Mouse (Mus musculus) heart, postnatal 10 days (tissue): ENCODE measurements around the gene Wnk1. TPM values are rescaled to one million over a fixed set of nuclear protein-coding genes. Genes with fewer than 3 reads are reported as not detected.
"Not testable (repeated sequence)": the region's sequence is repeated elsewhere in the genome, so short reads cannot be mapped to it uniquely, and the experiment has no call there.

Experiments
- DNase-seq, 2 experiments: peaks; one replicate each; pipeline ENCODE4 v3.0.0; 2021
- intact Hi-C: fragments of 180-260 bp; cut with DNase I; formaldehyde crosslinking; loops from one replicate; pipeline ENCODE4 v1.15.1; 2025
- total RNA-seq, 2 experiments: library from RNA; stranded (reverse); gene quantifications; 2 replicates each; pipeline ENCODE4 v1.2.3; 2021

The Wnk1 gene
- total RNA-seq = 100 to 1,000 TPM; 320 to 335 TPM

DNA sequence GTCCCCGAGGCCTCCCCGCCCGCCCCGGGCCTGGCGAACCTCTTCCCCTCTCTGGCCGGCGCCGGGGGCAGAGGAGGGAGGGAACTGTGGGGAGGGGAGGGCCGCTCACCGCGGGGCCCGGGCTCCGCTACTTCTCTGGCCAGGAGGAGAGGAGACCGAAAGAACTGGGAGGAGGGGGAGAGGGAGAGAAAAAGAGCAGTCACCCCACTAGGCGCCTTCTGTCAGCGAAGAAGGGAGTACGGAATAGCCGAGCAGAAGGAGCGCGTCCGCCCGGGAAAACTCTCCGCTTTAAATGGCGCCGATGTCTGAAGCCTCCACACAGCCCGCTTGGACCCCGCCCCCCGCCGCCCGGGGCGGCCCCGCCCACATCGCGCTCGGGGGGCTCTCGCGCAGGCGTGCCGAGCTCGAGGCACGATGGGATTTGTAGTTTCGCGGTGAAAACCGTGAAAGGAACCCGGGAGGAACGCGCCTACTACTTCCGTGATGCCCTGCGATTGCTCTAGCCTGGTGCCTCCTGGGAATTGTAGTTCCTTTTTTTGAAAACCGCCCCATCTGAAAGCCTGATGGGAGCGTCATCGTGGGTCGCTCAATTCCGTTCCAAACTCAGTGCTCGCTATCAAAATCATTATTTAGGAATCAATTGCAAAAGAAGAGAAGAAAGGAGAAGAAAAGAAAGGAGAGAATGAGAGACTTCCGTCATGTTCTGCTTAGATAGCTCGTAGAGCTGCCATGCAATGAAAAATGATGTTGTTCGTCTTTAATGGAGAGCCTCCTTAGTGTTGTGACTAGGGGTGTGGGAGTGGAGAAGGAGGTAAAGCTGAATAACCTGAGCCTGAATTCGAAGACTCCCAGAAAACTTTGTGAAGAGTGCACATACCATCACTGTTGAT, at the start of gene Wnk1:
Gene Wnk1 (minus strand): TSS at position 307 of the 890 bp plus-strand sequence.
- intact Hi-C loops = loop anchor here (1.0 to 10.0 kb wide), 3 partner anchors 71 to 554 kb away; no protein-coding TSS in a partner anchor
- peak; percentile 99 for DNase-seq

DNA sequence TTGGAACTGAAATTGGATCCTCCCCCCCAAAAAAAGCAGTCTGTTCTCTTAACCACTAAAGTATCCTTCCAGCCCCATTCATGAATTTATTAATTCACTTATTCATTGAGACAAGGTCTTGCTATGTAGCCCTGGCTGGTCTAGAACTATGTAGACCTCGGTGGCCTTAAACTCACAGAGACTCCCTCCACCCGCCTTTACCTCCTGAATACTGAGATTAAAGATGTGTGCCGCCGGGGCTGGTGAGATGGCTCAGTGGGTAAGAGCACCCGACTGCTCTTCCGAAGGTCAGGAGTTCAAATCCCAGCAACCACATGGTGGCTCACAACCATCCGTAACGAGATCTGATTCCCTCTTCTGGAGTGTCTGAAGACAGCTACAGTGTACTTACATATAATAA, 48.6 kb upstream of the Wnk1 start:
- DNase-seq, intact Hi-C loops: not testable (repeated sequence)

DNA sequence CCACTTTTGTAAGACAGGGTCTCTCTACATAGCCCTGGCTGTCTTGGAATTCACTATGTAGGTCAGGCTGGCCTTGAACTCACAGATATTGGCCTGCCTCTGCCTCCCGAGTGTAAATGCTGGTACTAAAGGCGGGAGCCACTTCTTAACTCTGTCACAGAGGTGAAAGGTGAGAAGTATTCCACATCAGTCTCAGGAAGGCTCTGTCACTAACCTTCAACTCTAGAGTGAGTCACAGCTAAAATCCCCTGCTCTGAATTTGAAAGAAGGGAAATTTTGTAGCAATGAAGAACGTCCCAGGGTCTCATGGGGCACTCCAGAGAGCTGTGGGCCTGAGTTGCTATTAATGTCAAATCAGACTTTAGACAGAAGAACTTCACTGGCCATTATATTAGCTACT, 47.4 kb upstream of the Wnk1 start:
- intact Hi-C loops = no loop called here

DNA sequence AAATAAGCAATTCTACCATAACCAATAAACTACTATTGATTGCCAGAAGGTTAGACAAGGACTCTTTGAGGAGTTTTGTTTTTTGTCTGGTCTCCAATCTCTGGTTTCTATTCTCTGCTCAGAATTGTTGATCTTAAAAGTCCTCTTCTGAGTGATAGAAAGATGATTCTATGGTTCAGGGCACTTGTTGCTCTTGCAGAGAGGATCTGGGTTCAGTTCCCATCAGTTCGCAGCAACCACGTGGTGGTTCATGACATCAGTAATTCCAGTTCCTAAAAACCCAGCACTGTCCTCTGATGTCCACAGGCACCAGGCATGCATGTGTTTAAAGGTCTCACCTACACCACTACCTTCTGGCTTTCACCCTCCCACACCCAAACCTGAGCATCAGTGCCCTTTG, 46.5 kb upstream of the Wnk1 start:
- intact Hi-C loops = no loop called here
- DNase-seq = no peak

More for the DNA sequence above, 47.4 kb upstream of the Wnk1 start:
- DNase-seq = no peak

DNA sequence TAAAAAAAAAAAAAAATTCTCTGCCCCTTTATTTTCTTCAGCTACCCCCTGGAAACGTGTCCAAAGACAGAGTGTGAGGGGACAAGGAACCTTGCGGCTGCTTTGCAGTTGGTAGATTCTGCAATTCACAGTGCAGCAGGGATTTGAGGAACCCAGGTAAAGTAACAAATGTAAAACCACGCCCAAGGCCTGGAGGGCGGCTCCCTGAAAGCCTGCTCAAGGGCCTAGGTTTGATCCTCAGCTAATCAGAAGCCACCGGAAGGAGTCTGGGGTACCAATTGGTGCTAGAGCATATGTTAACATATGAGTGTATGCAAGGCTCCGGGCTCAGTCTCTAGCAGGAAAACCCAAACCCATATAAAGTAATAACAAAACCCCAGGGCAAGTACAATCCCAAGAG, 45.0 kb upstream of the Wnk1 start:
- intact Hi-C loops = no loop called here

DNA sequence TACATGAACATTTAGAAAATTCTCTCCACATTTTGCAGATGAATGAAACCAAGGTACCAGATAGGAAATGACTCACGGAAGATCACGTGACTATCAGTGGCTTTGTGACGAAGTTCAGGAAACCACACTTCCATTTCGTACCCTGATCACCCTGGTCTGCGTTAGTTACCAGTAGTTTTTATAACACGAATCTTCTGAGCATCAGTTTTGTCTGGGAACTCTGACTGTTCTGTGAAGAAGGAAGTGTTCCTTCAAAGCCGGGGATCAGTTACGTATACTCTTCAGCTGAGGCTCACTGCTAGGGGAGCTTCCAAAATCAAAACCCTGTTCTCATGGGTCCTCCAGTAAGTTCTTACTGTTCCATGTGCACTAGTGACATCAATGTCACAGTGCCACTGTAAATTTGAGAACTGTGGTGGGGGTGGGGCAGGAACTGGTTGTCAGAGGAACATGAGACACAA, 44.5 kb upstream of the Wnk1 start:
- intact Hi-C loops = no loop called here
- no peak for DNase-seq

More for the DNA sequence above, 45.0 kb upstream of the Wnk1 start:
- no peak for DNase-seq

DNA sequence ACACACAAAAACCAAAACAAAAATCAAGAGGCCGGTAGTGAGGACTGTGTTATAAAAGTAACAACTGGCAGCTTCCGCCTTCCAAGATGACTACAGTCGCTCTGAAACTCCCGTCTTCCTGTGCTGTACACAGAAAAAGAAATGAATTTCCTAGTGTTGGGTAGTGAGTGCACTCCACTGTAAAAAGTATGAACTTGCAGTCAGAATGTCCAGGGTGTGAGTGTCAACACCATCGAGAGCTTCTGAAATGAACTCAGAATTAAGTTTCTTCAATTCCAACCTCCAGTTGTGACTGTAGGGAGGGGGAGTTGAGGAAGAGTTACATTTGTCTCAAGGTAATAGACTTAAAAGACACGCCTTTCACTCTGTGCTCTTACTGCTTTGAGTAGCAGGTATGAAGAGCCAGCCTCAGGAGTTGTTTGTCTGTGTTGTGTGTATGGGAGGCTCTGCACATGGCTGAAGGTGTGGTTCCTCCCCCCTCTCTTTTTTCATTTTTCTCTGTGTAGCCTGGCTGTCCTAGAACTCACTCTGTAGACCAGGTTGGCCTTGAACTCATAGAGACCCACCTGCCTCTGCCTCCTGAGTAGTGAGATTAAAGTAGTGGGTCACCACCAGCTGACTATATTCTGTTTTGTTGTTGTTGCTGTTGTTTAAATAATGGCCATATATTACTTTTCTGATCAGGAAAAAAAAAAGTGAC, 43.9 kb upstream of the Wnk1 start:
- intact Hi-C loops = no loop called here

DNA sequence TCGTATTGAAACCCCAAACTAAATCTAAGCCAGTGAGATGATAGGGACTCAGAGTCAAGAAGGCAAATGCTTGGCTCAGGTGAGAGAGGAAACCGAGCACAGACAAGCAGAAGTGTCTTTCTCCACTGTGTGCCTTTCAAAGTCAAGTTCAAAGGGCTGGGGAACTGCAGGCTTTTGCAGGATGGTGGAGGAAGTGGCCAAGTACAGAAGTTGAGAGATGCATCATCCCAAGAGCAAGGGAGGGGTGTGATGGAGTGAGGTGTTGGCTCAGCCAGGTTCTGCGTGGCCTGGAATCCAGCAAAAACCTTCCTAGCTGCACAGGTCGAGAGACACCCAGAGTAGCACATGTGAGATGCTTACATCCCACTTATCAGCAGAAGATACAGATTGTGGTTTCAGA, 43.0 kb upstream of the Wnk1 start:
- intact Hi-C loops = no loop called here
- no peak for DNase-seq

More for the DNA sequence above, 43.9 kb upstream of the Wnk1 start:
- DNase-seq = no peak

DNA sequence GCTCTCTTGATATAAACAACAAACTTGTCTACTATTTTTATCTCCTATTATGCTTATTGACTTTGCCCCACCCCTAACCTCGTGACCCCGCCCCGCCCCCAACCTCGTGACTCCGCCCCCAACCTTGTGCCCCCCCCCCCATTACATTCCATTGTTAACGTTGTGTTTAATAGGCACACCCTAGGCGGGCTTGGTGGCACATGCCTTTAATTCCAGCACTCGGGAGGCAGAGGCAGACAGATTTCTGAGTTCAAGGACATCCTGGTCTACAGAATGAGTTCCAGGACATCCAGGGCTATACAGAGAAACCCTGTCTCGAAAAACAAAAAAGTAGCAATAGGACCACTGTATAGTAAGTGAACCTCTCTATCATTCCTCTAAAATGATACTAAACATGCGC, 41.1 kb upstream of the Wnk1 start:
- no peak for DNase-seq
- intact Hi-C loops = no loop called here

DNA sequence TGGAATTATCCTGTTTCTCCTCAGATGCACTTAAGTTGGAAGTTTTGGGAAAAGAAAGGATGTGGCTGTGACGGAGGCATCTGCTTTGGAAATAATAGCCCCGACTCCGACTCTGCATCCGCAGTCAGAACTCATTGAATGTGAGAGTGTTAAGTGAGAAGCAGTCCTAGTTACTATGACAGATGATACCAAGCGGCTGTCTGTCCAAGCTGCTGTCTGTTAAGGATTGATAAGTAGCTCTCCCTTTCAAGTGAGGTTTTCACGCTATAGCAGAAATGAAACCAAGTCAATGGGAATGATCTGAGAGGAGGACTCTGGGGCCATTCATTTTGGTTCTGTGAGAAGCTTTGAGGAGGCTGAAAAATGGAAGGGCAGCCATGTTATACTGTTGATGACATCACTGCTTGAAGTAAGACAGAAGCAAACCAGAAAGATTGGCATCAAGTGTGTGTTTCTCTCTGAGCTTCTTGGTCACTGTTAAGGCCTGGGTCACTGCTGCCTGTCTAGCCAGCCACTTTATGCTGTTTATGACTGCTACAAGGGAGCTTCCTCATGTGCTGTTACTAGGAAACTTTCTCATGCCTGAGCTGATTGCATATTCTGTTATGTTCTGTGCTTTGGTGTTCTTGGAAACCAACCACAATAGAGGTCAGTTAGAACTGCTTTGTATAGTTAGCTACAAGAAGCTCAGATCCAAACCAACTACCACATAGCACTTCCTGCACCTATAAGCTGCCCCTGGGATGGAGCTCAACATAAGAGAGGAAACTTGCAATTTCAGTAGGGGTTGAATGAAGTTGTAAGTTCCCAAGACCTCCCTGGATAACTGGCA, 38.4 kb upstream of the Wnk1 start:
- DNase-seq = no peak
- intact Hi-C loops = no loop called here

DNA sequence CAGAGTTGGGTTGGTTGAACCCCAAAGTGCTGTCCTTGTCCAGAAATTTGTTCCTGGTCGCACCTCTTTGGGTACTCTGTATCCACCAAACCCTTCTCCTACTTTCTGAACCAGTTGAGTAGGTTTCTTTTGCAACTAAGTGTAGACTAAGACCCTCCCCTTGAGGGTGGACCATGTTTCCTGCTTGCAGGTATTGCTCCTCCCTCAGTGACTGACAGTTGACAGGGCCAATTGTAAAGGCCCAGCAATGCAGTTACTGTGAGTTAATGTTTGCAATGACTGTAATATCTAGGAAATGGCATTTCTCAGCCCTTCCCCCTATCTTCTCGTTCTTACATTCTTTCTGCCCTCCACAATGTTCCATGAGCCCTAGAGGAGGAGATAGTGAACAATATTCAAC, 34.2 kb upstream of the Wnk1 start:
- no peak for DNase-seq
- intact Hi-C loops = no loop called here

DNA sequence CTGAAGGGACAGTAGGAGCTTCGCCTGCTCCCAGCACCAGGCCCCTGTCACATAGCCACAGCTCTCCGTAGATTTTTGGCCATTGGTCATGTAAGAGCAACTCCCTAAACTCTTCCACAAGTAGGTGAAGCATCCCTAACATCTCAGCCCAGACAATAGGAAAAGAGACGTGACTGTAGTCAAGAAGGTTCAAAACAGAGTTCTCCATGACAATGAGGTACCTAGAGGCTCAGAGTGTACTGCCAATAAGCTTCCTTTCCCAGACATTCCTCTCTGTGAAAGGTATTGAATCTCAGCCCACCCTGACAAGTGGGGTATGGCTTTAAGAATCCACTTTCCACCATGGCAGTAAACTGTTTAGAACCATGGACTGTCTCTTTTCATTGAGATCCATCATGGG, 31.1 kb upstream of the Wnk1 start:
- intact Hi-C loops = no loop called here
- DNase-seq = no peak

DNA sequence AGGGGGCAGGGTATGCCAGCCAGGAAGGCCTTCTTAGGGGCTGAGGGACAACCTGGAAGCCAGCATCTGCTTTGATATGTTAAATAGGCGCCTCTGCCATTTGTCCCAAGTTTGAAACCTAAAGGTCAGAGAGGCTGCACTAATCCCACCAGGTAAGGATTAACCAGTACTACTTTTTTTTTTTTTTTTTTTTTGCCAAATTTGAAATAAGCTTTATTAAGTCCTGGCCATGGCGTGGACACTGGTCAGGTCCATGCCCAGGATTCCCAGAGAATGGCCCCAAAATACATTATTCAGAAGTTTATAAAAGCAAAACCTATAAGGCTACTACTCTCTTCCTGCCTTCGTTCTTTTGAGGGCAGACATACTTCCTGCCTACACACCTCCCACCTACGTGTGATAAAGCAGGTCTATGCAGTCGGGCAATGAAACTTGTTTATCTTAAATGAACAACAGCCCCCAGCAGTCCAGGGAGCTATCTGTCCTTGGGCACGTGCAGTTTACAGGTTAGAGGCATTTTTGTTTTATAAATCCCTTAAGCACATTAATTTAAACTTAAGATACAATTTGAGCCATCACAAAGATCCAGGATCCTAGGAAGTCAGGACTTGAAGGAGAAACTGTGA, 27.2 kb upstream of the Wnk1 start:
- no peak for DNase-seq
- intact Hi-C loops = no loop called here

DNA sequence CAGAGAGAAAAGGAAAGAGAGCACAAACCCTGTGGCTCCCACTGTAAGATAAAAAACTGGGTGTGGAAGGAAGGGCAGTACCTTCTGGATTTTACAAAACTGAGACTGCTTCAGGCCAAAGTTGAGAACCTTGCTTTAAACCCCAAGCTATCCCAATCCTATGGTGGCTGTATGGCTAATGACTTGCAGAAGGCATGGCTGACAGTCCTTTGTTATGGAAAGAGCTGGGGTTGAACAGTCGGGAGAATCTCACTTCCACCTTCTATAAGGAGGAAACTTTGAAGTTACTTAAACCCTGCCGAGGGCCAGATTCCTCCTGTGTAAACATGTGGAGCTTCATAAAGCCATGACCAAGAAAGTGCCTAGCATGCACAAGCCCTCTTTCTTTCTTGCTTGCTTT, 26.2 kb upstream of the Wnk1 start:
- DNase-seq = no peak
- intact Hi-C loops = no loop called here

DNA sequence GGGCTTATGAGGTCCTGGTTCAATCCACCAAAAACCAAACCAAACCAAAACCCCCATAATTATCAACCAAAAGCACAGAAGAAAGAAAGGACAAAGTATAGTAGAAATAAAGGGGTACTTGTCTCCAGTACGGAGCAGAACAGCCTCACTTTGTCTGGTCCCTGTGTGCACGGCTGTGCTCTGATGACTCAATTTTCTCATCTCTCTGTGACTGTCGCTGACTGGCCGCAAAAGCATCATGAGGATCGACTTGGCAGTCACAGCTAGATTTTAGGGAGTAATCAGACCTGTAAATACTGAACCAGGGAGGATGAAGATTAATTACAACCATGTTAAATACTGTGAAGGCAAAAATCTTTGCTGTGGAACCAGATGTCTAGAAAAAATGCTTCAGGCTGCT, 24.5 kb upstream of the Wnk1 start:
- intact Hi-C loops = no loop called here
- DNase-seq = no peak

DNA sequence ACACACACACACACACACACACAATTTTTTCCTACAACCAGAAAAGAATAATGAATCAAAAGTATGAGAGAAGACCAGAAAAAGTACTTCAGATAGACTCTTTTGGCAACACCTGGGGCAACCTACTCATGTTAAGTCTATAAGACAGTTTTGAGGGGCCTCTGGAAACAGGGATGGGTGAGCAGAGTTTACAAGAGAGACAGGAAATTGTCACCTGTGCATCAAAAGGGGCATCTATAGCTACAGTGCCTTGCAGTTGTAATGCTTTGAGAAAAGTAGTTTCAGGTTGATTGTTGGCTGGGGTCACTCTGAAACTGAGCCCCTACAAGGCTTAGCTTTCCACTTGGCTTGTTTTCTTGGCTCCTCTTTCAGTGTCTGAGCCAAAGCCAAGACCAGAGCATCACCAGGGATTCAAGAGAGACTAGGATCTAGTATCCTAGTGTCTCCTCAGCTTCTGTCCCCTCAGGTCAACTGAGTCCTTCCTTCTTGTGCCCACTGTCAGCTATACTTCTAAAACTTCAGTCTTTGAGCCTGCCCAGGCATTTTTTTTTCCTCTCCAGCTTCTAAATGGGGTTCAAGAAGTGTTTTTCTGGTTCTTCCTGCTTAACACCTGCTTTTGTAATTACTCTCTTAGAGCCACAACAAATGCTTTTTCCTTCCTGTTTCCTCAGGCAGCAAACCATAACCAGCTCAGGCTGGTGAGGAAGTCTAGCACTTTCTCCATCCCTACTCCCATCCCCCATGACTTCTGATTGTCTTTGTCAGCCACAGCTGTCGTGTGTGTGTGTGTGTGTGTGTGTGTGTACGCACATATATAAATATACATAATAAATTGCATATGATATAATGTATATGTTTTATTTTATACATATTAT, 17.4 kb upstream of the Wnk1 start:
- intact Hi-C loops = no loop called here
- peak; percentile 36 to 44 for DNase-seq

DNA sequence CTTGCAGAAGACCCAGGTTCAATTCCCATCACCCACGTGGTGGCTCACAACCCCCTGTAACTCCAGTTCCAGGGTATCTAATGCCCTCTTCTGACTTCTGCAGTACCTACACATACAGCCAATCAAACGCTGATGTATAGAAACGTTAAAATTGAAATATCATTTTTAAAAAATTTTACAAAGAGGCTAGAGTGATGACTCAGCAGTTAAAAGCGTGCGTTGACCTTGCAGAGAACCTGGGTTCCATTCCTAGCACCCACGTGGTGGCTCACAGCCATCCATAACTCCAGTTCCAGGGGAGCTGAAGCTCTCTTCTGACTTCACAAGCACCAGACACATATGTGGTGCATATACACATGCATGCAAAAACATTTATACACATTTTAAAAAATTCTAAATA, 15.9 kb upstream of the Wnk1 start:
- no peak for DNase-seq
- intact Hi-C loops = no loop called here

DNA sequence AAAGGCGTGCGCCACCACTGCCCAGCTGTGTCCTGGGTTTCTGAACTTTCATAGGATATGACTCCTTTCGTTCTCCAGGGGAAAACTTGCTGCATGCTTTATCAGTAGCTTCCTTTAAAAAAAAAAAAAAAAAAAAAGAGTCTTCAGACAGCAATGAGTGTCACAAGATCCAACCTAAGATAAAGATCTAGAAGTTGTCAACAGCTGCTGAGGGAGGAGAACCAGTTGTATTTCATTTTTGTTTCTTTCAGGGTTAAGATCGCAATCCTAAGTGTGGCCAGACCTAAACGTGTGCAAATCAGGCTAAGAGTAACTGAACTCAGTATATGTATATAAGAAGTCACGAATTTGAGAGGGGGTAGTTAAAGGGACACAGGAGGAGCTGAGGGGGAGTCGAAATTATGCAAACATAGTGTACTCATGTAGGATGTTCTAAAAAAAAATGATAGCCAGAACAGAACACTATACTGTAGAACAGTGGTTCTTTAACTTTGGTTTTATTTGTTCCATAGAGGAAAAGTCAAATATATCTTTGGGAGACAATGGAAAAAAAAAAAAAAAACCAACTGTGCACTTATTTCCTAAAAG, 9.3 kb upstream of the Wnk1 start:
- no peak for DNase-seq
- intact Hi-C loops = no loop called here

DNA sequence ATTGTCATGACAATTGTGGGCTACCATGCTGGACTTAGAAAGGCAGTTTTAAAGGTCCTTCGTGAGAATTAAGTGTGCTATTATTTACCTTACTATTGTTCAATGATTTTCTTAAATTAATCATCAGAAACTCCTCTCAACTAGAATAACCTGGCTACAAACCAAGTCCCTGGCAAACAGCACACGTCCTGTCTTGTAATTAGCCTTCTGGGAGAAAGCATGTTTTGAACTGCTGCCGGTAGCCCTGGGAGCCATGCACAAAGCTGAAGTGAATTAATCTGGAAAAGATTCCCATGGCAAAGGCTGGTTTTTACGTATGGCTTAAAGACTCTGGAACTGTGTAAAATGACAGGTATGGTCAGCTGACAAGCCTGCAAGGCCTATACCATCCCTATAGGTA, 6.9 kb upstream of the Wnk1 start:
- DNase-seq = no peak
- intact Hi-C loops = no loop called here
